Mouse (Mus musculus) liver, adult 2 months (tissue): ENCODE measurements at regions not wholly inside any gene's neighbourhood (a gene's known extent, or its start where the extent isn't known, plus 50 kb on each side); places are given as distances from the start of the nearest gene placed in this dataset.

Experiments
- CTCF ChIP-seq: fragments of 200-500 bp; IDR thresholded peaks from 2 replicates; pipeline ENCODE4 v1.5.1; 2011; ENCODE audit warnings: low read depth, low read length, control low read depth
- POLR2A ChIP-seq: fragments of 200-500 bp; IDR thresholded peaks from 2 replicates; pipeline ENCODE4 v1.6.1; 2011; ENCODE audit warnings: low read length, control low read depth; ENCODE audit not compliant: insufficient read depth; ENCODE audit errors: extremely low read depth

DNA sequence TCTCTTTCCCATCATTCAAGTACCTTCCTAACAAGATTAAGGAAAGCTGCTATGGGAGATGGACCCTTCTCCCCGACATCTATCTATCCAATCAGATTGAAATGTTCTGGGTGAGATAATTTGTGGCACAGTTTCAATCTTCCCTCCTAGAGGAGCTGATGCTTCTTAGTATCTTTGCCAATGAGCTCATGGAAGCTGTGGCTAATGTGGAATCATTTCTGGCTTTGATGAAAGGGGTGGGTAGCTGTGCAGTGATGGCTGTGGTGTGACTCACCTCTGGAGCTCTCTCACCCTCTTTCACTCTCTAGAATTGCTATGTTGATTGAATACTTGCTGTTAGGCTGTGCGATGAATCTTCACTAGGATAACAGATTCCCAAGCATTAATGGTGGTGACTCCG is 411.1 kb upstream of the Slc30a5 start:
- TF ChIP-seq CTCF (no peak), POLR2A (no peak)
